Mouse (Mus musculus) ovary, postnatal 10 days (tissue): Measurements from ENCODE around the gene Trim8.

Experiments used
- DNase-seq: peaks from one replicate; pipeline ENCODE4 v3.0.0; 2022; ENCODE audit warnings: low spot score

Trim8 gene

DNA sequence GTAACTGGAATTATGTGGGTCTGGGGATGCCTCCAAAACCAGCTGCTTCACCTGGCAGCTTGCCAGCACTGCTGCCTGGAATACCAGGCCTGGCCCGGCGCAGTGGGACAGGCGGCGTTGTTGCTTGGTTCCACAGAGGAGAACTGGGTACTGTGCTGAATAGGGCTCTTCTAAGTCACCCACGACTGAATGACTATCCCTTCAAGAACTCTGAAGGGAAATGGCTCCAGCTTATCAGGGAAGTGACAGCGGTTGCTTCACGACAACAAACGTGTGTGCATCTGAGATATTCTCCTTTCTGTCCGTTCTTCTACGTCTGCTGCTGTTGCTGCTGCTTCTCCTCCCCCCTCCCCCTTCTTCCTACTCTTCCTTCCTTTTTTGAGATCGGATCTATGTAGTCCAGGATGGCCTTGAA, 52.0 kb downstream of the Trim8 start:
- DNase-seq, result no peak

DNA sequence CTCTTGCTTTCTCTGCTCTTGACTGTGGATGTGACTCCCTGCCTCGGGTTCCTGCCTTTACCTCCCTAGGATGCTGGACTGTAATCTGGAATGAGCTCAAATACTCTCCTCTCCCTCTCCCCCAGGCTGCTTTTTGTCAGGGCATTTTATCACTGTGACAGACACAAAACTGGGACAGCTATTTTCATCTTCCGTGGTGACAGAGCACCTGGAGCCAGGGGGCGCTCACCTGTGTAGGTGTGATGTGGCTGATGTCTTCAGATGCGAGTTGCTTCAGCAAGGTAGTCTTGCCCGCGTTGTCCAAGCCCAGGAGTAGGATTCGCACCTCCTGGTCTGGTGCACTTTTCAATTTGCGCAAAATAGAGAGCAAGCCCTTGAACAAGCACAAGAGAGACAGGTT, 56.5 kb downstream of the Trim8 start:
- DNase-seq, result no peak

DNA sequence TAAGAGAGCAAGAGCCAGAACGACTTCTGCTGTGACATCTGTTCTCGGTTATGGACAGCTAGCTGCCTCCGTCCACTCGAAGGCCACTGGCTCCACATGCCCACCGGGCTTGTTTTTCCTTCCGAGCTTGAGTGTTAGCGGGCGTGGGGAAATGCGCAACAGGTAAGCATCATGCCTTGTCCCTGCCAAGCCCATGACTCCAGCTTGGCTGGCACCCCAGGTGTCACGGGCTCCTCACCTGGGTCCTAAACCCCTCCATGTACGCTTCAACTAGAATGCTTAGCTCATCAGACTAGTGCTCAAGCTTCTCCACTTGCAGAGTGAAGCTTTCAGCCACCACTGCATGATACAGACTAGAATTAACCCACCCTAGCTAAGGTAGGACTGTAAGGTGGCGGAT, 57.1 kb downstream of the Trim8 start:
- DNase-seq, result no peak

GRCm38 (mm10) chr19:46562132-46562531, 60.6 kb downstream of the Trim8 start:
- peak; percentile 14 for DNase-seq

DNA sequence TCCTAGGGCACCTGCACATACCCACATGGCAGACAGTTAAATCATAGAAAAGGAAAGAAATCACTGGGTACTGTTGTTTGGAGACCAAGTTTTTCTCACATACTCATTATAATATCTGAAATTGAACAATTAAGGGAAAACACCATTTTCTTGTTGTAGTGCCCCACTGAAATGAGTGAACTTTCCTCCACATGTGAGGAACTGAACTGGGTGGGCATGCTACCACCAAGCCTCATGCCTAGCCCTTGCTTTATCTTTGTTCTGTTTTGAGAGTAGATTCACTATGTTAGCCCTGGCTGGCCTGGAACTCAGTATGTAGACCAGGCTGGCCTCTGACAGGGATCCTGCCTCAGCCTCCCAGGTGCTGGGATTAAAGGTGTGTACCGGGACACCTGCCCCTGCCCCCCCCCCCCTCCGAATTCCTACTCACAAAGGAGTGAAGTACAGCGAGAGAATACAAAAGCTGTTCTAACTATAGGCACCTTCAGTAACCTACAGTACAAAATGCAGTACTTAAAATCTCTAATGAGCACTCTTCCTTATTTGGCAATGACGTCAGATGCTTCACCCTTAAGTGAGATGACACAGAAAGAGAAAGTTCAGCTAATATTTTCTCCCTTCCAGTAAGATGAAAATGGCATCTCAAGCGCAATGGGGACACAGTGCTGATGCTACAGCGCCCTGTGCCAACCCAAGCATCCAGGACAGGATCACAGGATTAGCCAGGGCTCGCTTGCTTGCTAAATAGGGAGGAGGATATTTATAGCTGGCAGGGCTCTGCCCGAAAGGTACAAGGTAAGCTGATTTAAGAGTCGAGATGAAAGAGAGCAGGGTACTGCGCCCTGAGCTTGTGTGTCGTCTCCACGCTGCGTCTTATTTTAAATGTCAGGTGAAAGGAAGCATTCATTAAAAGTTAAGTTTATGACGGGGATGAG, 61.3 kb downstream of the Trim8 start:
- DNase-seq, result no peak

DNA sequence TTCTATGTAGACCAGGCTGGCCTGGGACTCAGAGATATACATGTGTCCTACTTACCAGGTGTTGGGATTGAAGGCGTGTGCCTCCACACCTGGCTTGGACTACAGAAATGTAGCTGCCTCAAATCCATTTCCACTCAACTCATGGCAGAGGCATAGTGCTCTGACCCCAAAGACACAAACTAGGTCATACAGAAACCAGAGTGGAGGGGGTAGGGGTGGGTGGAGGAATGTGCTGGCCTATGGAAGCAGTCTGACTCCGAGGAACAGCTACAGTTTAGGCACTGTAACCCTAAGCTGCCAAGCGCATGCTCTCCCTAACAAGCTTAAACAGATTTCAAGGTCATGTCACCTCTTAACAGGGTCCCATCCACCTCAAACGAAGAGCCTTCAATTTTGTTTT, 62.1 kb downstream of the Trim8 start:
- DNase-seq, result no peak

DNA sequence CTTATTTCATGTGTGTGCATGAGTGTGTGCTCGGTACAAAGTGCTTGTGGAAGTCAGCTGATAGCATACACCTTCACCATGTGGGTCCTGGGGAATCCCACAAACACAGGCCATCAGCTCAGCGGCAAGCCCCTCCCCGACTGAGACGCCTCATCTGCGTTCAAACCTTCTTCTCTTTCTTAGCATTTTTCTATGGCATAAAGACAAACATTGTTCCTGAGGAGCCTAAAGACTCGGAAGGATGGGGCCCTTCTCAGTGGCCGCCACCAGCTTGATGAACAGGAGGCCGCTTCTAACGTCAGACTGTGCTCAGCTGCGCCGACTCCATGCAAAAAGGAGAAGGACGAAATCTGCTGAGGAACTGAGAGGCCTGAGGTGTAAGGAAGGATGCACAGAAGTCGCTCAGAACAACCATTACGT, 62.6 kb downstream of the Trim8 start:
- no peak for DNase-seq
